14 mouse cellular contexts compared by ENCODE assay signal in genomic region chr17:62720740-62721450, GRCm38 (mm10).
DNase-seq lines count a peak whose midpoint lies in the region; ATAC-seq lines count a peak whose summit lies in the region.
"Had no signal": no experiment of that assay in that cellular context is flagged by ENCODE, and none has a peak within 500 bp of the region (broad histone marks: within the 10 kb centered on the region; RNA-seq: fewer than 3 reads in every experiment).

No protein-coding gene starts in this region.

- ATAC-seq in kidney, embryonic 16.5 days (ENCODE audit: low FRiP score, low TSS enrichment), result peak; percentile 63; the same call in 1 of the 2 replicates
- no peak for ATAC-seq in kidney, embryonic 14.5 days (ENCODE audit: low FRiP score, low TSS enrichment)

- intact Hi-C loops in left cerebral cortex, postnatal 14 days (cut with DNase I), result no loop called here

- peaks cover 9% of the 10 kb centered on the region; the same call in 1 of the 2 replicates for H3K4me1 ChIP-seq in kidney, embryonic 16.5 days (ENCODE audit: insufficient read depth, low read length)
- H3K4me1 ChIP-seq in kidney, embryonic 14.5 days (ENCODE audit: control insufficient read depth, insufficient read depth, low read length), result peaks cover 5% of the 10 kb centered on the region; the same call in 1 of the 2 replicates

- 41% methylated on average over 20 of the region's 20 CpGs for WGBS in kidney, embryonic 16.5 days
- 42% methylated on average over 20 of the region's 20 CpGs for WGBS in kidney, embryonic 14.5 days

- no peak overlapping the region for H3K9ac ChIP-seq in kidney, embryonic 16.5 days (replicated peaks; ENCODE audit: low read length)
- no peak overlapping the region for H3K9ac ChIP-seq in kidney, embryonic 14.5 days (ENCODE audit: low read depth, low read length)

- H3K4me2 ChIP-seq in kidney, embryonic 16.5 days (replicated peaks; ENCODE audit: low read depth, low read length), result peak overlapping the region; percentile 10; the same call in 1 of the 2 replicates
- no peak overlapping the region; the same call in 1 of the 2 replicates for H3K4me2 ChIP-seq in kidney, embryonic 14.5 days (replicated peaks; ENCODE audit: low read depth, low read length)

- no peaks in the 10 kb centered on the region for H3K27me3 ChIP-seq in kidney, embryonic 16.5 days (ENCODE audit: insufficient read depth, low read length)
- no peaks in the 10 kb centered on the region for H3K27me3 ChIP-seq in kidney, embryonic 14.5 days (ENCODE audit: control insufficient read depth, insufficient read depth, low read length)

- DNase-seq in right cerebral cortex, adult 2 months (ENCODE audit: low spot score in 2 of 2), result peak; percentile 51 to 53
- DNase-seq in right cerebral cortex, postnatal 4 days, result no peak
- peak; percentile 19 to 26 for DNase-seq in left cerebral cortex, postnatal 14 days (ENCODE audit: low spot score in 2 of 2)
- DNase-seq in cerebellum, postnatal 36 days, result no peak
- no peak for DNase-seq in cerebellum, adult 9-11 months
- DNase-seq: gastrocnemius, postnatal 14 days; heart, postnatal 36 days; lung, postnatal 14 days; spleen, adult 18-20 months; thymus, postnatal 25 days had no signal

- H3K27ac ChIP-seq in kidney, embryonic 16.5 days (ENCODE audit: low read length), result no peak overlapping the region
- no peak overlapping the region for H3K27ac ChIP-seq in kidney, embryonic 14.5 days (ENCODE audit: low read depth, low read length)
- H3K27ac ChIP-seq: limb, embryonic 10.5 days had no signal

- H3K4me3 ChIP-seq in kidney, embryonic 16.5 days (ENCODE audit: low read length), result no peak overlapping the region
- H3K4me3 ChIP-seq in kidney, embryonic 14.5 days (ENCODE audit: low read length), result no peak overlapping the region
- H3K4me3 ChIP-seq: limb, embryonic 10.5 days; myocyte had no signal

- no peaks in the 10 kb centered on the region for H3K36me3 ChIP-seq in kidney, embryonic 16.5 days (ENCODE audit: insufficient read depth, low read length)
- H3K36me3 ChIP-seq in kidney, embryonic 14.5 days (ENCODE audit: control insufficient read depth, insufficient read depth, low read length), result no peaks in the 10 kb centered on the region
- H3K36me3 ChIP-seq: limb, embryonic 10.5 days had no signal

- no peaks in the 10 kb centered on the region for H3K9me3 ChIP-seq in kidney, embryonic 16.5 days (ENCODE audit: low read length)
- H3K9me3 ChIP-seq in kidney, embryonic 14.5 days (ENCODE audit: control insufficient read depth, low read length), result no peaks in the 10 kb centered on the region
- H3K9me3 ChIP-seq: limb, embryonic 10.5 days had no signal

Comparison
In these comparisons a context has a peak if more than half of its experiments do, and no peak if none do; other contexts are left out.
1. DNase-seq: peak in right cerebral cortex, adult 2 months (2 of 2) and left cerebral cortex, postnatal 14 days (2 of 2); none in right cerebral cortex, postnatal 4 days (single experiment), cerebellum, postnatal 36 days (0 of 2) and cerebellum, adult 9-11 months (single experiment).